Mouse (Mus musculus) embryonic facial prominence, embryonic 15.5 days (tissue): Measurements from ENCODE around the gene A130010J15Rik. TPM values are rescaled to one million over a fixed set of nuclear protein-coding genes. Genes with fewer than 3 reads are reported as not detected.

Source experiments
- ATAC-seq: fragments of 200-750 bp; cut with Nextera tagmentation; 2 replicates; pipeline ENCODE4 v1.8.0; 2017; ENCODE audit warnings: low read depth, moderate TSS enrichment; ENCODE audit not compliant: insufficient number of reproducible peaks, low FRiP score, low TSS enrichment
- H3K27ac ChIP-seq: fragments of 300-500 bp; sonication (generic); replicated peaks from 2 replicates; pipeline ENCODE4 v1.5.1; 2015; ENCODE audit warnings: mild to moderate bottlenecking, inconsistent platforms
- H3K27me3 ChIP-seq: fragments of 300-500 bp; sonication (generic); 2 replicates; pipeline ENCODE4 v1.6.1; 2015; ENCODE audit warnings: inconsistent platforms
- H3K36me3 ChIP-seq: fragments of 300-500 bp; sonication (generic); 2 replicates; pipeline ENCODE4 v1.6.1; 2015; ENCODE audit warnings: mild to moderate bottlenecking, inconsistent platforms
- H3K4me1 ChIP-seq: fragments of 300-500 bp; sonication (generic); 2 replicates; pipeline ENCODE4 v1.6.1; 2015; ENCODE audit warnings: inconsistent platforms
- H3K4me2 ChIP-seq: fragments of 300-500 bp; sonication (generic); replicated peaks from 2 replicates; pipeline ENCODE4 v1.6.1; 2015; ENCODE audit warnings: mild to moderate bottlenecking, inconsistent platforms
- H3K4me3 ChIP-seq: fragments of 300-500 bp; sonication (generic); replicated peaks from 2 replicates; pipeline ENCODE4 v1.5.1; 2015; ENCODE audit warnings: mild to moderate bottlenecking, inconsistent platforms
- H3K9ac ChIP-seq: fragments of 300-500 bp; sonication (generic); 2 replicates; pipeline ENCODE4 v1.6.1; 2015; ENCODE audit warnings: inconsistent platforms
- H3K9me3 ChIP-seq: fragments of 300-500 bp; sonication (generic); replicated peaks from 2 replicates; pipeline ENCODE4 v1.6.1; 2016; ENCODE audit warnings: inconsistent platforms
- WGBS: fragments of 180-500 bp; shearing (Covaris S2); methylation state at CpG from one replicate; pipeline ENCODE4 v1.1.7; 2015; 5-methylcytosine and 5-hydroxymethylcytosine counted together
- polyA plus RNA-seq: library from polyadenylated mRNA; unstranded; fragments of >200 nt; fragmentation: Nextera tagmentation; extraction: Ambion mirVana; gene quantifications from 2 replicates; pipeline ENCODE4 v1.2.1, GENCODE M21; 2015

A130010J15Rik gene
- 15.3 and 15.9 TPM in 2 replicates for polyA plus RNA-seq

DNA sequence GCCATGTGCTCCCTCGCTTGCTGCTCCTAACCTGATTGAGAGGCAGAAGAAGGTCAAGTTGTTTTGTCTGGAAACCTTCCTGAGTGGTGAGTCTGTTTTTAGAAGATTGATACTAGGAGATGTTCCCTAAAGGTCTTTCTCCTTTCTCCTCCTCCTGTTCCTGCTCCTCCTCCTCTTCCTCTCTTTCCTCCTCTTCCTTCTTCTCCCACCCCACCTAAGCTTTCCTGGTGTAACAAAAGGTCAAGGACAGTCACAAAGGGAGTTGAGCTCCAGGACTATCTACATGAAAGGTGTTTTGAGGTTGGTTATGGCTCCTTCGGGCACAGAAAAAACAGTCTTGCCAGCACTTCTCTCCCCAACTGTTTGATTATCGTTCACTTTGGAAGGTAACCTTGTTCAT is at the start of gene A130010J15Rik:
Gene A130010J15Rik, plus strand, starts transcription at position 301 of the 400 bp plus-strand sequence.
- H3K9ac ChIP-seq, result no peak within 1 kb of the TSS
- no peaks in the 10 kb centered on the region for H3K9me3 ChIP-seq
- no peaks in the 10 kb centered on the region for H3K27me3 ChIP-seq
- no peak for ATAC-seq
- H3K4me1 ChIP-seq, result peaks cover 15% of the 10 kb centered on the region
- 84% methylated on average over 3 of the region's 3 CpGs for WGBS
- H3K4me2 ChIP-seq, result no peak within 1 kb of the TSS
- H3K27ac ChIP-seq, result no peak within 1 kb of the TSS
- H3K36me3 ChIP-seq, result no peaks in the 10 kb centered on the region
- no peak within 1 kb of the TSS for H3K4me3 ChIP-seq

DNA sequence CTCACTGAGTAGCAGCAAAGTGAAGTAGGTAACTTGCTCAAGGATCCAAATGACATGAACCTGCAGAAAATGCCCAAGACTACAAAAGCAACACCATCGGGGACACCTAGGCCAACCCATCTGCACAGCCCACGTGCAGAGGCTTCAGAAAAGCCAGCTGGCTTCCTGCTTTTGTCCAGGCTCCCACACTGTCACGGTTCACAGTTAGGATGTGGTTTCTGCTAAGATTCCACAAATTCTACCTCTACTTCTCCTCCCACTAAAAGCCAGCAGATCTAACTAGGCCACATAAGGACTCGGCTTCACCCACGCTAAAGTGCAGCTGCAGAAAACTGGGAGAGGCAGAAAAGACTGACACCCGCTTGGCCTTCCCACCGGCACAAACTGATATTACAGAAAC is 45.1 kb upstream of the A130010J15Rik start:
- Histone ChIP-seq H3K27ac (no peak overlapping the region), H3K9ac (no peak overlapping the region), H3K27me3 (no peaks in the 10 kb centered on the region), H3K4me3 (no peak overlapping the region), H3K9me3 (no peaks in the 10 kb centered on the region), H3K4me1 (no peaks in the 10 kb centered on the region), H3K4me2 (no peak overlapping the region), H3K36me3 (peaks cover 80% of the 10 kb centered on the region)
- ATAC-seq, result no peak
- WGBS, result 86% methylated on average over 7 of the region's 7 CpGs

DNA sequence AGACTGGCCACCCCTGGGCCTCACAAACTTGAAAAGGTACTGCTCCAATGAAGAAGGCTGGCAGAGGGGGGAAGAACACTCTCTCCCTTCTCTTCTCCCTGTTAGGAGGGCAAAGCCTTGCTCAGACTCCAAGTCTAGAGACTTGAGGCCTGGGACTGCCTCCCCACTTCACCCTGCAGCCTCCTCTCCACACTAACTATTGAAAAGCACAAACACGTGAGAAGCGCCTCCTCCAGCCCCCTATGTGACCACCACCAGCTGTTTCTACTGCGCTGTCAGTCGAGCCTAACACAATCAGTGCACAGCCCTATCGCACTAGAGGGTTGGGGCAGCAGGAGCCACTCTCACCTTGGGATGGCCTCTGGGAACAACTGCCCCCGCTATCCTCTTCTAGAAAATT is 44.6 kb upstream of the A130010J15Rik start:
- peaks cover 79% of the 10 kb centered on the region for H3K36me3 ChIP-seq

DNA sequence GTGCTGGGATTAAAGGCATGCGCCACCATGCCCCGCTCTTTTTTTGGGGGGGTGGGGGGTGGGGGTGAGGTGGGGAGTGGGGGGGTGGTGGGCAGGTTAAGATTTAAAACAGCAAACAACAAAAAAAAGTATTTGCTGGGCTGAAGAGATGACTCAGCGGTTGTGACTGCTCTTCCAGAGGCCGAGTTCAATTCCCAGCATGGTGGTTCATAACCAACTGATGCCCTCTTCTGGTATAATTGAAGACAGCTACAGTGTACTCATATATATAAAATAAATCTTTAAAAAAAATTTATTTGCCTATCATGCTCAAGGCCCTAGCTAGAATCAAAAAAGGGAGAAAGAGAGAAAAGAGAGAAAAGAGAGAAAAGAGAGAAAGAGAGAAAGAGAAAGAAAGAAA is 42.0 kb upstream of the A130010J15Rik start:
- Histone ChIP-seq H3K27me3 (no peaks in the 10 kb centered on the region), H3K27ac (no peak overlapping the region), H3K36me3 (peaks cover 55% of the 10 kb centered on the region), H3K9ac (no peak overlapping the region), H3K4me1 (peaks cover 13% of the 10 kb centered on the region), H3K4me3 (no peak overlapping the region), H3K4me2 (no peak overlapping the region), H3K9me3 (no peaks in the 10 kb centered on the region)
- WGBS, result 67% methylated on average over 4 of the region's 4 CpGs
- ATAC-seq, result no peak

More for the DNA sequence above, 44.6 kb upstream of the A130010J15Rik start:
- Histone ChIP-seq H3K9me3 (no peaks in the 10 kb centered on the region), H3K4me2 (no peak overlapping the region), H3K27ac (no peak overlapping the region), H3K27me3 (no peaks in the 10 kb centered on the region), H3K9ac (no peak overlapping the region), H3K4me3 (no peak overlapping the region), H3K4me1 (0 out of 2 replicates have a peak, but pooled peaks cover 3% of the 10 kb centered on the region)
- 92% methylated on average over 6 of the region's 6 CpGs for WGBS
- no peak for ATAC-seq

DNA sequence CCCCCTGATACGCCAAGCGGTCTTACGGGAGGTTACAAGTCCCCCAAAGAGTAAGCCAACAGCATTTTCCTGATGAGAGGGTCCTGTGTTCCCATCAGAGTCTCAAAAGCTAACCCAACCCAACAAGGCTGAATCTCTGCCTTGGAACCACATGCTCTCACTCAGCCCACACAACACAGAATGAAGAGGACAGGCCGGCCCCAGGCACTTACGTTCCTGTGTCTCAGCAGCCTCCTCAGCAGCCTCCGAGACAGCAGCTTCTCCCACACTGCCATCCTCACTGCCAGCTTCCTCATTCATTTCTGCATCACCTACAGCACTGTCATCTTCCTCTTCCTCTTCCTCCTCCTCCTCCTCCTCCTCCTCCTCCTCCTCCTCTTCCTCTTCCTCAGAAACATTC is 39.8 kb upstream of the A130010J15Rik start:
- H3K27ac ChIP-seq, result no peak overlapping the region
- H3K9ac ChIP-seq, result no peak overlapping the region
- peaks cover 33% of the 10 kb centered on the region for H3K36me3 ChIP-seq
- H3K4me3 ChIP-seq, result no peak overlapping the region
- no peaks in the 10 kb centered on the region for H3K9me3 ChIP-seq
- H3K4me2 ChIP-seq, result no peak overlapping the region
- WGBS, result 88% methylated on average over 6 of the region's 6 CpGs
- H3K4me1 ChIP-seq, result peaks cover 13% of the 10 kb centered on the region
- H3K27me3 ChIP-seq, result no peaks in the 10 kb centered on the region
- no peak for ATAC-seq

DNA sequence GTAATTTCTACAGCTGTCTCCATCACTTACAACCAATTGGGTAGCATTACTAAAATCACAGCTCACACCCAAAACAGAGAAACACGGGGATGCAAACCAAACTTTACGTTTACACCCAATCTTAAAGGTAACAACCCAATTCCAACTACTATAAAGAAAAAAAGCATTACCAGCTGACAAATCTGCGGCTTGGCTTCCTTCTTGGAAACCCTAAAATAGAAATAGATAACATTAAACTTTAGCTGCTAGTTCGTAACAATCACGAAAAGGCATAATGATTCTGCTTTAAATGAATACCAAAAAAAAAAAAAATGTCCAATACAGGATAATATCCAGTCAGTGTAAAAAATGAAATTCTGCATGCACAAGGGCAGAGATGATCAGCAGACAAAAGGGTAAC is 38.5 kb upstream of the A130010J15Rik start:
- Histone ChIP-seq H3K27me3 (no peaks in the 10 kb centered on the region), H3K9ac (peak overlapping the region; percentile 90), H3K36me3 (peaks cover 22% of the 10 kb centered on the region), H3K4me2 (peak overlapping the region; percentile 69), H3K4me3 (peak overlapping the region; percentile 96), H3K4me1 (peaks cover 13% of the 10 kb centered on the region), H3K27ac (no peak overlapping the region), H3K9me3 (no peaks in the 10 kb centered on the region)
- ATAC-seq, result no peak
- 22% methylated on average over 5 of the region's 5 CpGs for WGBS

DNA sequence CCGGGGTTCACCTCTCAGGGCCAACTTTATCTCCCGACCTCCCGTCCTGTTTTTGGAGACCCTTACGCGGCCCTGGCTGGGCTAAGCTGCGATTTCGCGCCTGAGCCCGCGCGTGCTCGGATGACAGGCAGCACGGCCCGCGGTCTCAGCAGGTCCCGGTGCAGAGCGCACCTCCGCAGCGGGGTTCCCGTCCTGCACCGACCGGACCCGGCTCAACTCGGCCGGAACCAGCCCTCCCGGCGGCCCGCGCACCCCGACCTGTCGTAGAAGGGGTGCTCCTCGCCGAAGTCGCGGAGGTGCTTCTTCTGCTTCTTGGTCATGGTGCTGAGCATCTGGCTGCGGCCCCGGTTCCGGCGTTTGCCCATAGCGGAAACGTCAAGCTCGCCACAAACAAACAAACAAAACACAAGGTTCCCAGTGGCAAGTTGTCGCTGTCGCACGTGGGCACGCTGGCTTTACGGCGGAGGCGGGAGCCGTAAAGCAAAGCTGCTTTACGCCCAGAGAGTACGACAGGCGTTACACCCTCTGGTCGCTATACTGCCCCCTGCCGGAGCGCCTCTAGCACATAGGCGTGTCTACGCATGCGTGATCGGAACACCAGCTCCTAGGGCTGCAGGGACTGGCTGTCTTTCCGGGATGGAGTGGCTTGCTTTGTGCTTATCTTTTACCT is 37.9 kb upstream of the A130010J15Rik start, which contains the start of gene Diexf:
Gene Diexf, minus strand, starts transcription at position 487 of the 670 bp plus-strand sequence.
- H3K27ac ChIP-seq, result 0 out of 2 replicates have a peak within 1 kb of the TSS, but pooled peaks have one; percentile 36
- WGBS, result under 1% methylated on average over 61 of the region's 61 CpGs
- peaks cover 13% of the 10 kb centered on the region for H3K4me1 ChIP-seq

DNA sequence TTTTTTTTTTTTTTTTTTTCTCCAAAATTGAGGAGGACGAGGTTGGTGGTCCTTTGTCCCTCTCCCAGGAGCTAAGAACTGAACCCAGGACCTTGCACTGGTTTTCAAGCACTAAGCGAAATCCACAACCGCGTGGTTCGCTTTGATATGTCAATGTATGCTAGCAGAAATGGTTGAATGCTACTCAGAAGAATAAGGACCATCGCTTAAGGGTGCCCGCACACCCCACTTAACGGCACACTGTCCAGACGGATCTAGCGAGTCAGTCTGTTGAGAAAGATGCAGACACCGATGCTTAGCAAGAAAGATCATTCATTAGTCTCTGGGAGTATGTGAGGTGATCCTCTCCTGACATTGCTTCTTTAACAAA is 37.4 kb upstream of the A130010J15Rik start:
- no peaks in the 10 kb centered on the region for H3K9me3 ChIP-seq
- WGBS, result 27% methylated on average over 11 of the region's 11 CpGs
- no peak overlapping the region for H3K9ac ChIP-seq
- peak overlapping the region; percentile 69 for H3K4me2 ChIP-seq
- ATAC-seq, result no peak
- H3K27ac ChIP-seq, result no peak overlapping the region
- no peaks in the 10 kb centered on the region for H3K27me3 ChIP-seq
- peaks cover 13% of the 10 kb centered on the region for H3K4me1 ChIP-seq
- peaks cover 19% of the 10 kb centered on the region for H3K36me3 ChIP-seq
- H3K4me3 ChIP-seq, result peak overlapping the region; percentile 96

More for the DNA sequence above, 37.9 kb upstream of the A130010J15Rik start, which contains the start of gene Diexf:
- H3K9me3 ChIP-seq, result no peaks in the 10 kb centered on the region
- no peaks in the 10 kb centered on the region for H3K27me3 ChIP-seq
- ATAC-seq, result peak; percentile 86
- peaks cover 19% of the 10 kb centered on the region for H3K36me3 ChIP-seq
- peak within 1 kb of the TSS; percentile 90 for H3K9ac ChIP-seq
- peak within 1 kb of the TSS; percentile 69 for H3K4me2 ChIP-seq
- peak within 1 kb of the TSS; percentile 96 for H3K4me3 ChIP-seq

DNA sequence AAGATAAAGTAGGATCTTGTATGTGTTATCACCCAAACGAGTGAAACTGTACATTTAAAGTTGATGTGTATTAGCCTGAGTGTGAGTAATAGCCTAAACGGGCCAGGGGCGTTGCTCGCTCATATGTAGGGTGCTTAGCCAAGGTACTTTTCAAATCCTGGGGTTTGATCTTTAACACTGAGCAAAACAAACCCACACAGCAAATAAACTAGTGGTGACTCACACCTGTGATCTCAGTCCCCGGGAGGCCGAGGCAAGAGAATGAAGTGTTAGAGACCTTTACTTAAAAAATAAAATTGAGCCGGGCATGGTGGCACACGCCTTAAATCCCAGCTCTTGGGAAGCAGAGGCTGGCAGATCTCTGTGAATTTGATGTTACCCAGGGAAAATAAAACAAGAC is 37.0 kb upstream of the A130010J15Rik start:
- H3K4me2 ChIP-seq, result peak overlapping the region; percentile 69; the same call in 1 of the 2 replicates
- peak overlapping the region; percentile 96; the same call in 1 of the 2 replicates for H3K4me3 ChIP-seq
- H3K27me3 ChIP-seq, result no peaks in the 10 kb centered on the region
- no peak overlapping the region for H3K27ac ChIP-seq
- no peaks in the 10 kb centered on the region for H3K9me3 ChIP-seq
- peaks cover 19% of the 10 kb centered on the region for H3K36me3 ChIP-seq
- H3K9ac ChIP-seq, result no peak overlapping the region
- no peak for ATAC-seq
- peaks cover 13% of the 10 kb centered on the region for H3K4me1 ChIP-seq
- 76% methylated on average over 8 of the region's 8 CpGs for WGBS

DNA sequence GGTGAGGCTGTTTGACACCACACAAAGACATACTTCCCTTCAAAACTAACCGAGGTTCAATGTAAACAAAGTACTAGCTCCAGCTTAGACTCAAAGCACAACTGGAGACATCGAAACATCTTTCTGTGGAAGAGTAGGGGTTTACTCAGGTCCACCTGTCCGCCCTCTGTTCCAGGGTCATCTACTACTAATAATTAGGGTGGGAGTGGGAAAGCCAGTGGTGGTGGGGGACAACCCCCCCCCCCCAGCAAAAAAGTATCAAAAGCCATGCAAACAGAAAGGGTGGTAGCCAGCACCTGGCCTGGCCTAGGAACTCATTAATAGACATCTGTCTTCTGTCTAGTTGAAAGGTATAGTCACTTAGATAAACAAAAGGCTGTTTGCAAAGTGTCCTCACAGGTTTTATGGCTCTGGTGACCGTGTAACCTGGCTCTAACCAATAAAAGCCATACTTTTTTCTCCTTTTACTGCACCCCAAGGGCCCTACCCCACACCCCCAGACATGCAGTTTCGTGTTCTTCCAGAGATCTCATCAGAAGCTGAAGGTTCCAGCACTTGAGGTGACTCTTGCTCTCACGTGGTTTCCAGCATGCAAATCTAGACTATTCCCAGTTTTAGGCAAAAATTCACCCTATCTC is 36.4 kb upstream of the A130010J15Rik start:
- no peaks in the 10 kb centered on the region for H3K27me3 ChIP-seq

DNA sequence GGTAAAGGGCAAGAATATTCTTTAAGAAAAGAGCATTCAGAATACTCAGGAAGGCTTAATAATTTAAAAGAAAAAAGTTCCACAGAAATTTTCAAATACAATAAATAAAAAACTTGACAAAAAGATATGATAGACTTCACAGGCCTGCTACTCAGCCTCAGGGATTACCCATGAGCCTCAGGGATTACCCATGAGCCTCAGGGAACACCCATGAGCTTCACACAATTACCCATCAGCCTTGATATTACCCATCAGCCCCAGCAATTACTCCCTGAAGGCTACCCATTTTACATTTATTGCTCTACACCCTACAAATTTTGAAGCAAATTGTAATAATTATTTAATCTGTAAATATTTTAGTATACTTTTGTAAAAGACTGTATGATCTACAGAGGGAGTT is 35.5 kb upstream of the A130010J15Rik start:
- H3K9ac ChIP-seq, result no peak overlapping the region
- no peak overlapping the region for H3K27ac ChIP-seq
- no peak for ATAC-seq
- H3K4me2 ChIP-seq, result no peak overlapping the region
- peaks cover 13% of the 10 kb centered on the region for H3K4me1 ChIP-seq
- H3K4me3 ChIP-seq, result no peak overlapping the region
- no peaks in the 10 kb centered on the region for H3K27me3 ChIP-seq
- peaks cover 8% of the 10 kb centered on the region for H3K36me3 ChIP-seq
- no peaks in the 10 kb centered on the region for H3K9me3 ChIP-seq

More for the DNA sequence above, 36.4 kb upstream of the A130010J15Rik start:
- peaks cover 13% of the 10 kb centered on the region for H3K4me1 ChIP-seq
- ATAC-seq, result no peak
- H3K27ac ChIP-seq, result no peak overlapping the region
- H3K9me3 ChIP-seq, result no peaks in the 10 kb centered on the region
- no peak overlapping the region for H3K4me2 ChIP-seq
- H3K4me3 ChIP-seq, result no peak overlapping the region
- 84% methylated on average over 6 of the region's 6 CpGs for WGBS
- no peak overlapping the region for H3K9ac ChIP-seq
- H3K36me3 ChIP-seq, result peaks cover 18% of the 10 kb centered on the region
